Mouse (Mus musculus): ENCODE results near the gene Ppp1r1a.
A peak's percentile ranks its signal among the peaks of the same experiment; 100 is the strongest.

Ppp1r1a gene

GRCm38 (mm10) chr15:103514914-103515313, 22.9 kb downstream of the Ppp1r1a start:
- DNase-seq (ENCODE audit: low spot score): no peak

GRCm38 (mm10) chr15:103514119-103514518, 23.7 kb downstream of the Ppp1r1a start:
- DNase-seq (ENCODE audit: low spot score): peak; percentile 60

GRCm38 (mm10) chr15:103513621-103514031, 24.2 kb downstream of the Ppp1r1a start:
- no peak for DNase-seq (ENCODE audit: low spot score)

GRCm38 (mm10) chr15:103511652-103512051, 26.2 kb downstream of the Ppp1r1a start:
- DNase-seq (ENCODE audit: low spot score): no peak

- DNase-seq (ENCODE audit: low spot score): no peak
Measured at GRCm38 (mm10) chr15:103509317-103509716, 28.5 kb downstream of the Ppp1r1a start.

- DNase-seq (ENCODE audit: low spot score): no peak
Measured at GRCm38 (mm10) chr15:103503660-103504059, 34.1 kb downstream of the Ppp1r1a start.

- no peak for DNase-seq (ENCODE audit: low spot score)
Measured at GRCm38 (mm10) chr15:103503251-103503600, 34.6 kb downstream of the Ppp1r1a start.

- peak; percentile 73 for DNase-seq (ENCODE audit: low spot score)
Measured at GRCm38 (mm10) chr15:103502435-103503250, 35.2 kb downstream of the Ppp1r1a start, which contains the start of gene Pde1b. Gene Pde1b, plus strand, starts transcription at chr15:103503034.

GRCm38 (mm10) chr15:103501186-103501585, 36.6 kb downstream of the Ppp1r1a start:
- DNase-seq (ENCODE audit: low spot score): no peak

- no peak for DNase-seq (ENCODE audit: low spot score)
Measured at GRCm38 (mm10) chr15:103500723-103501122, 37.1 kb downstream of the Ppp1r1a start.

GRCm38 (mm10) chr15:103498157-103498556, 39.6 kb downstream of the Ppp1r1a start:
- no peak for DNase-seq (ENCODE audit: low spot score)

GRCm38 (mm10) chr15:103496204-103497140, 41.3 kb downstream of the Ppp1r1a start:
- DNase-seq (ENCODE audit: low spot score): no peak

GRCm38 (mm10) chr15:103488336-103488735, 49.5 kb downstream of the Ppp1r1a start:
- DNase-seq (ENCODE audit: low spot score): no peak

- DNase-seq (ENCODE audit: low spot score): no peak
Measured at GRCm38 (mm10) chr15:103486658-103487057, 51.1 kb downstream of the Ppp1r1a start.

GRCm38 (mm10) chr15:103485106-103485505, 52.7 kb downstream of the Ppp1r1a start:
- DNase-seq (ENCODE audit: low spot score): no peak

- DNase-seq (ENCODE audit: low spot score): no peak
Measured at GRCm38 (mm10) chr15:103484490-103484889, 53.3 kb downstream of the Ppp1r1a start.

- no peak for DNase-seq (ENCODE audit: low spot score)
Measured at GRCm38 (mm10) chr15:103482488-103482887, 55.3 kb downstream of the Ppp1r1a start.
